In the genomic region with DNA sequence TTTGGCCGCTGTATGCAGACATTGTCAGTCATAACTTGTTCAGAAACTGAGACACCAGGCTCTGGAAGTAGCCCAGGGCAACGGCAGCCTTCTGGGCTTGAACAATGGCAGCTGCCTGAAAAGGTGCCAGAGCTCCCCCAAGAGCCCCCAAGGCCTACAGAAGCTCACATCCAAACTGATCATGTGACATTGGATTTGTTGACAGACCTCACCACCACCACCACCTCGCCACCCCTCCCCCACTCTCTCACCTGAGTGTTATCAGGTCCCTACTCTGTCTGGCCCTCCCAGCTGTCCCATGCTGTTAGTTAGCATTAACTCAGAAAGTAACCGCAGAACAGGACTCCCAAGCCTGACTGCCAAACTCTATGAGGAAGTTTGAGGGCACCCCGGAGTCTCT, we compare ENCODE assay signal across 10 mouse cellular contexts. TPM values are rescaled to one million over a fixed set of nuclear protein-coding genes. Genes with fewer than 3 reads are reported as not detected.
DNase-seq lines count a peak whose midpoint lies in the region; ATAC-seq and TF ChIP-seq lines count a peak whose summit lies in the region.
"Had no signal": no experiment of that assay in that cellular context is flagged by ENCODE, and none has a peak within 500 bp of the region (broad histone marks: within the 10 kb centered on the region; RNA-seq: fewer than 3 reads in every experiment).

No protein-coding gene starts in this region.

- peaks cover 17% of the 10 kb centered on the region for H3K4me1 ChIP-seq in forebrain, embryonic 16.5 days (replicated peaks; ENCODE audit: control insufficient read depth, insufficient read depth, low read length)
- H3K4me1 ChIP-seq in forebrain, embryonic 11.5 days (replicated peaks; ENCODE audit: control insufficient read depth, insufficient read depth, low read length) = no peaks in the 10 kb centered on the region
- peaks cover 25% of the 10 kb centered on the region for H3K4me1 ChIP-seq in liver, embryonic 15.5 days (replicated peaks)
- H3K4me1 ChIP-seq in neural tube, embryonic 15.5 days = peaks cover 18% of the 10 kb centered on the region

- no peak for DNase-seq in forebrain, embryonic 11.5 days (ENCODE audit: low spot score)
- peak; percentile 52 for DNase-seq in left cerebral cortex, postnatal 4 days
- no peak for DNase-seq in left cerebral cortex, adult 11 months (ENCODE audit: low spot score)
- DNase-seq in brain, embryonic 14.5 days (ENCODE audit: low read depth) = peak; percentile 68
- no peak for DNase-seq in ovary, postnatal 14 days (ENCODE audit: low spot score)
- DNase-seq: cerebellum, adult 11-12 months; right cerebral cortex, postnatal 25 days had no signal

- no peak overlapping the region for H3K27ac ChIP-seq in forebrain, embryonic 16.5 days (ENCODE audit: low read length)
- no peak overlapping the region for H3K27ac ChIP-seq in forebrain, embryonic 11.5 days (ENCODE audit: low read depth, low read length)
- no peak overlapping the region; the same call in 1 of the 2 replicates for H3K27ac ChIP-seq in liver, embryonic 15.5 days (replicated peaks)
- H3K27ac ChIP-seq in neural tube, embryonic 15.5 days (replicated peaks) = no peak overlapping the region

- TF ChIP-seq POLR2A in brain, embryonic 14.5 days (IDR thresholded peaks at IDR 0.05; ENCODE audit: borderline replicate concordance, extremely low read depth, insufficient read depth, insufficient read length, poor library complexity, severe bottlenecking) = no peak

- intact Hi-C loops in left cerebral cortex, postnatal 4 days (cut with DNase I) = no loop called here

- 0 out of 2 replicates have a peak, but pooled peaks have one; percentile 18 for ATAC-seq in forebrain, embryonic 16.5 days
- no peak for ATAC-seq in forebrain, embryonic 11.5 days (replicated peaks; ENCODE audit: low FRiP score)
- ATAC-seq in liver, embryonic 15.5 days (ENCODE audit: insufficient read depth) = peak; percentile 41; the same call in 1 of the 2 replicates
- ATAC-seq in neural tube, embryonic 15.5 days (ENCODE audit: low FRiP score) = no peak

- WGBS in forebrain, embryonic 16.5 days = 52% methylated on average over 5 of the region's 5 CpGs
- 75% methylated on average over 5 of the region's 5 CpGs for WGBS in forebrain, embryonic 11.5 days
- 45% methylated on average over 5 of the region's 5 CpGs for WGBS in liver, embryonic 15.5 days (ENCODE audit: insufficient replicate concordance)
- WGBS in neural tube, embryonic 15.5 days = 65% methylated on average over 5 of the region's 5 CpGs

- no peaks in the 10 kb centered on the region for H3K36me3 ChIP-seq in forebrain, embryonic 16.5 days (ENCODE audit: control insufficient read depth, insufficient read depth)
- no peaks in the 10 kb centered on the region for H3K36me3 ChIP-seq in forebrain, embryonic 11.5 days (ENCODE audit: control insufficient read depth, insufficient read depth, low read length)
- no peaks in the 10 kb centered on the region for H3K36me3 ChIP-seq in liver, embryonic 15.5 days (replicated peaks)
- no peaks in the 10 kb centered on the region for H3K36me3 ChIP-seq in neural tube, embryonic 15.5 days

- H3K4me3 ChIP-seq in forebrain, embryonic 16.5 days (replicated peaks; ENCODE audit: low read length) = no peak overlapping the region
- no peak overlapping the region for H3K4me3 ChIP-seq in forebrain, embryonic 11.5 days (ENCODE audit: low read depth, low read length)
- H3K4me3 ChIP-seq in liver, embryonic 15.5 days (replicated peaks) = no peak overlapping the region
- no peak overlapping the region for H3K4me3 ChIP-seq in neural tube, embryonic 15.5 days (replicated peaks)

- no peaks in the 10 kb centered on the region for H3K9me3 ChIP-seq in forebrain, embryonic 16.5 days (ENCODE audit: control insufficient read depth, low read length)
- no peaks in the 10 kb centered on the region for H3K9me3 ChIP-seq in forebrain, embryonic 11.5 days (ENCODE audit: control insufficient read depth, low read length)
- no peaks in the 10 kb centered on the region for H3K9me3 ChIP-seq in liver, embryonic 15.5 days (replicated peaks)
- no peaks in the 10 kb centered on the region for H3K9me3 ChIP-seq in neural tube, embryonic 15.5 days (replicated peaks)

- H3K27me3 ChIP-seq in forebrain, embryonic 16.5 days (replicated peaks; ENCODE audit: control insufficient read depth, insufficient read depth, low read length) = no peaks in the 10 kb centered on the region
- H3K27me3 ChIP-seq in forebrain, embryonic 11.5 days (ENCODE audit: control insufficient read depth, insufficient read depth, low read length) = no peaks in the 10 kb centered on the region
- no peaks in the 10 kb centered on the region for H3K27me3 ChIP-seq in liver, embryonic 15.5 days
- no peaks in the 10 kb centered on the region for H3K27me3 ChIP-seq in neural tube, embryonic 15.5 days (replicated peaks)

- no peak for TF ChIP-seq CTCF in brain, embryonic 14.5 days (IDR thresholded peaks at IDR 0.05; ENCODE audit: borderline replicate concordance, extremely low read depth, insufficient read depth, insufficient read length)

- 0 out of 2 replicates have a peak overlapping the region, but pooled peaks have one; percentile 31 for H3K9ac ChIP-seq in forebrain, embryonic 16.5 days (replicated peaks; ENCODE audit: low read depth, low read length)
- H3K9ac ChIP-seq in forebrain, embryonic 11.5 days (ENCODE audit: low read length) = no peak overlapping the region
- no peak overlapping the region for H3K9ac ChIP-seq in liver, embryonic 15.5 days
- H3K9ac ChIP-seq in neural tube, embryonic 15.5 days (replicated peaks) = no peak overlapping the region

- H3K4me2 ChIP-seq in forebrain, embryonic 16.5 days (ENCODE audit: low read length) = no peak overlapping the region
- no peak overlapping the region for H3K4me2 ChIP-seq in forebrain, embryonic 11.5 days (ENCODE audit: low read depth, low read length, severe bottlenecking)
- H3K4me2 ChIP-seq in liver, embryonic 15.5 days = no peak overlapping the region
- H3K4me2 ChIP-seq in neural tube, embryonic 15.5 days = no peak overlapping the region

RNA-seq across cellular contexts. Expression of a gene that starts 44.7 kb away (rescaled TPM):
- polyA plus RNA-seq in forebrain, embryonic 16.5 days (2015; fragmentation: Nextera tagmentation; extraction: Ambion mirVana) = 45.3 and 48.5 TPM in 2 replicates
- polyA plus RNA-seq in forebrain, embryonic 11.5 days (2014; fragmentation: Nextera tagmentation; extraction: Ambion mirVana) = 21.4 and 22.1 TPM in 2 replicates
- total RNA-seq in left cerebral cortex, postnatal 4 days (2021) = 10 to 100 TPM; 66.4 to 74.2 TPM
- polyA plus RNA-seq in brain, embryonic 14.5 days (2012; rRNA removed) = 26.0 and 31.7 TPM in 2 replicates
- polyA plus RNA-seq in liver, embryonic 15.5 days (2015; fragmentation: Nextera tagmentation; extraction: Ambion mirVana) = 14.9 and 16.7 TPM in 2 replicates
- 45.3 and 51.5 TPM in 2 replicates for polyA plus RNA-seq in neural tube, embryonic 15.5 days (2015; fragmentation: Nextera tagmentation; extraction: Ambion mirVana)

Comparison
In these comparisons a context has a peak if more than half of its experiments do, and no peak if none do; other contexts are left out.
1. ATAC-seq: peak in forebrain, embryonic 16.5 days (single experiment) and liver, embryonic 15.5 days (single experiment); none in forebrain, embryonic 11.5 days (single experiment) and neural tube, embryonic 15.5 days (single experiment).
2. DNase-seq: peak in left cerebral cortex, postnatal 4 days (single experiment) and brain, embryonic 14.5 days (single experiment); none in forebrain, embryonic 11.5 days (single experiment), left cerebral cortex, adult 11 months (single experiment) and ovary, postnatal 14 days (single experiment).